Mouse (Mus musculus): ENCODE measurements around the gene Syt14.

- TF ChIP-seq ZC3H11A (IDR thresholded peaks at IDR 0.05; ENCODE audit: borderline replicate concordance, low read depth, low read length) (no peak), CHD2 (IDR thresholded peaks at IDR 0.05; ENCODE audit: low read depth, low read length) (no peak), ZNF384 (IDR thresholded peaks at IDR 0.05; ENCODE audit: low read depth, low read length) (no peak), HCFC1 (IDR thresholded peaks at IDR 0.05; ENCODE audit: borderline replicate concordance, insufficient read depth, low read length) (no peak)
Observed at GRCm38 (mm10) chr1:192896076-192896475, 139.5 kb downstream of the Syt14 start.

Measured in ES-E14 (cell line).